Mouse (Mus musculus): ENCODE measurements at regions not wholly inside any gene's neighbourhood (a gene's known extent, or its start where the extent isn't known, plus 50 kb on each side); places are given as distances from the start of the nearest gene placed in this dataset.

- H3K27me3 ChIP-seq (ENCODE audit: control insufficient read depth, insufficient read depth, low read length): no peaks in the 10 kb centered on the region
- H3K36me3 ChIP-seq (replicated peaks; ENCODE audit: control insufficient read depth, insufficient read depth, low read length): no peaks in the 10 kb centered on the region
- H3K27ac ChIP-seq (ENCODE audit: low read depth): no peak overlapping the region
- no peak overlapping the region for H3K4me2 ChIP-seq (ENCODE audit: low read depth, low read length)
- H3K4me1 ChIP-seq (ENCODE audit: control insufficient read depth, insufficient read depth): no peaks in the 10 kb centered on the region
- DNase-seq (ENCODE audit: low spot score) (no peak), ATAC-seq (ENCODE audit: insufficient read depth, low read depth) (no peak)
- TF ChIP-seq EP300 (IDR thresholded peaks at IDR 0.05; ENCODE audit: low read depth): no peak
- TF ChIP-seq CTCF (IDR thresholded peaks at IDR 0.05; ENCODE audit: low read depth): no peak
- 68% methylated on average over 4 of the region's 4 CpGs for WGBS
- no peaks in the 10 kb centered on the region for H3K9me3 ChIP-seq (replicated peaks; ENCODE audit: control insufficient read depth, low read length)
- no peak overlapping the region for H3K4me3 ChIP-seq (ENCODE audit: low read depth, low read length)
- no peak overlapping the region for H3K9ac ChIP-seq (replicated peaks; ENCODE audit: low read depth, low read length)
Measured at GRCm38 (mm10) chr16:74597735-74598340, 186.2 kb upstream of the Robo2 start.

- Histone ChIP-seq H3K36me3 (replicated peaks; ENCODE audit: control insufficient read depth, insufficient read depth, low read length) (no peaks in the 10 kb centered on the region), H3K9ac (replicated peaks; ENCODE audit: low read depth, low read length) (no peak overlapping the region), H3K9me3 (replicated peaks; ENCODE audit: control insufficient read depth, low read length) (no peaks in the 10 kb centered on the region), H3K4me3 (ENCODE audit: low read depth, low read length) (no peak overlapping the region), H3K27ac (ENCODE audit: low read depth) (no peak overlapping the region), H3K4me1 (ENCODE audit: control insufficient read depth, insufficient read depth) (no peaks in the 10 kb centered on the region), H3K27me3 (ENCODE audit: control insufficient read depth, insufficient read depth, low read length) (no peaks in the 10 kb centered on the region), H3K4me2 (ENCODE audit: low read depth, low read length) (no peak overlapping the region)
- DNase-seq (ENCODE audit: low spot score) (no peak), ATAC-seq (ENCODE audit: insufficient read depth, low read depth) (no peak)
- TF ChIP-seq EP300 (IDR thresholded peaks at IDR 0.05; ENCODE audit: low read depth) (no peak), CTCF (IDR thresholded peaks at IDR 0.05; ENCODE audit: low read depth) (no peak)
- 87% methylated on average over 4 of the region's 4 CpGs for WGBS
Measured at GRCm38 (mm10) chr16:74591896-74592295, 180.3 kb upstream of the Robo2 start.

- WGBS: 81% methylated on average over 4 of the region's 4 CpGs
- TF ChIP-seq CTCF (IDR thresholded peaks at IDR 0.05; ENCODE audit: low read depth) (no peak), EP300 (IDR thresholded peaks at IDR 0.05; ENCODE audit: low read depth) (no peak)
- no peak for ATAC-seq (ENCODE audit: insufficient read depth, low read depth)
Measured at GRCm38 (mm10) chr16:74582645-74583423, 171.2 kb upstream of the Robo2 start.

GRCm38 (mm10) chr16:74548374-74548773, 136.7 kb upstream of the Robo2 start:
- no peak overlapping the region for H3K27ac ChIP-seq (ENCODE audit: low read depth)
- DNase-seq (ENCODE audit: low spot score) (no peak), ATAC-seq (ENCODE audit: insufficient read depth, low read depth) (no peak)
- WGBS: 86% methylated on average over 5 of the region's 5 CpGs
- no peaks in the 10 kb centered on the region for H3K9me3 ChIP-seq (replicated peaks; ENCODE audit: control insufficient read depth, low read length)
- H3K27me3 ChIP-seq (ENCODE audit: control insufficient read depth, insufficient read depth, low read length): no peaks in the 10 kb centered on the region
- H3K4me3 ChIP-seq (ENCODE audit: low read depth, low read length): no peak overlapping the region
- H3K4me1 ChIP-seq (ENCODE audit: control insufficient read depth, insufficient read depth): no peaks in the 10 kb centered on the region
- H3K4me2 ChIP-seq (ENCODE audit: low read depth, low read length): no peak overlapping the region
- TF ChIP-seq EP300 (IDR thresholded peaks at IDR 0.05; ENCODE audit: low read depth): no peak
- no peak for TF ChIP-seq CTCF (IDR thresholded peaks at IDR 0.05; ENCODE audit: low read depth)
- no peak overlapping the region for H3K9ac ChIP-seq (replicated peaks; ENCODE audit: low read depth, low read length)
- H3K36me3 ChIP-seq (replicated peaks; ENCODE audit: control insufficient read depth, insufficient read depth, low read length): no peaks in the 10 kb centered on the region

More at GRCm38 (mm10) chr16:74582645-74583423, 171.2 kb upstream of the Robo2 start:
- no peak overlapping the region for H3K27ac ChIP-seq (ENCODE audit: low read depth)
- no peaks in the 10 kb centered on the region for H3K27me3 ChIP-seq (ENCODE audit: control insufficient read depth, insufficient read depth, low read length)
- no peak overlapping the region for H3K4me2 ChIP-seq (ENCODE audit: low read depth, low read length)
- no peak overlapping the region for H3K4me3 ChIP-seq (ENCODE audit: low read depth, low read length)
- no peak overlapping the region for H3K9ac ChIP-seq (replicated peaks; ENCODE audit: low read depth, low read length)
- H3K36me3 ChIP-seq (replicated peaks; ENCODE audit: control insufficient read depth, insufficient read depth, low read length): no peaks in the 10 kb centered on the region
- DNase-seq (ENCODE audit: low spot score): no peak
- no peaks in the 10 kb centered on the region for H3K9me3 ChIP-seq (replicated peaks; ENCODE audit: control insufficient read depth, low read length)
- no peaks in the 10 kb centered on the region for H3K4me1 ChIP-seq (ENCODE audit: control insufficient read depth, insufficient read depth)

- Histone ChIP-seq H3K36me3 (replicated peaks; ENCODE audit: control insufficient read depth, insufficient read depth, low read length) (no peaks in the 10 kb centered on the region), H3K4me3 (ENCODE audit: low read depth, low read length) (no peak overlapping the region), H3K4me1 (ENCODE audit: control insufficient read depth, insufficient read depth) (no peaks in the 10 kb centered on the region), H3K27ac (ENCODE audit: low read depth) (no peak overlapping the region), H3K27me3 (ENCODE audit: control insufficient read depth, insufficient read depth, low read length) (no peaks in the 10 kb centered on the region), H3K4me2 (ENCODE audit: low read depth, low read length) (no peak overlapping the region), H3K9ac (replicated peaks; ENCODE audit: low read depth, low read length) (no peak overlapping the region), H3K9me3 (replicated peaks; ENCODE audit: control insufficient read depth, low read length) (no peaks in the 10 kb centered on the region)
- DNase-seq (ENCODE audit: low spot score) (no peak), ATAC-seq (ENCODE audit: insufficient read depth, low read depth) (no peak)
- TF ChIP-seq CTCF (IDR thresholded peaks at IDR 0.05; ENCODE audit: low read depth) (no peak), EP300 (IDR thresholded peaks at IDR 0.05; ENCODE audit: low read depth) (no peak)
- 52% methylated on average over 2 of the region's 2 CpGs for WGBS
Measured at GRCm38 (mm10) chr16:74530531-74530930, 118.9 kb upstream of the Robo2 start.
